Comparison of ENCODE assay signal across 9 mouse cellular contexts in the genomic region with DNA sequence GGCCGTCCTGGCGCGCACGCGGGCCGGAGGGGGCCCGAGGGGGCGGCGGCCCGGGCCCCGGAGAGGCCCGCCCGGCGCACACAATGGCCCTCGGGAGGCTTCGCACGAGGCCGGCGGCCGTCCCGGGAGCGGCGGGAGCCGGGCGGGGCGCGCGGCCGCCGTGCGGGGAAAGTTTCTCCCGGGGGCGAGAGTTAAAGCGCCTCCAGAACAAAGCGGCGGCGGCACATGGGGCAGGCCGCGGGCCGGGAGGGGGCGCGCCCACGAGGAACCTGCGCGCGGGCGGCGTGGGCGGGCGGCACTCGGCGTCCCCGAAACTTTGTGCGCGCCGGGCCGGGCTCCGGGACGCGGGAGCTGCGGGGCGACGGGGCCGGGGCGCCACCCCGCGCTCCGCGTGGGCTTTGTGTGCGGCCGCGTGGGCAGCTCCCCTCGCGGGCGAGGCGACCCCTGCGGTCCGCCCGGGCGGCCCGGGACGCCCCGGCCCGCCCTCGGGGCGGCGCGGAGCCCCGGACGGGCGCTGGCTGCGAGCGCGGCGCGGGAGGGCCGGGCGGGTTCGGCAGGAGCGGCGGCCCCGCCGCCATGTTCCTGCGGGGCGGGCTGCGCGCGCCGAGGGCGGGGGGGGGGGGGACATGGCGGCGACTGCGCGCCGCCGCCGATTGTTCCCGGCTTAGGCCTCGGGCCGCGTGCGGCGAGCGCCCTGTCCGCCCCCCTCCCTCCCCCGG. TPM values are rescaled to one million over a fixed set of nuclear protein-coding genes. Genes with fewer than 3 reads are reported as not detected.
A peak's percentile ranks its signal among the peaks of the same experiment; 100 is the strongest.
DNase-seq lines count a peak whose midpoint lies in the region; ATAC-seq and TF ChIP-seq lines count a peak whose summit lies in the region.
"Had no signal": no experiment of that assay in that cellular context is flagged by ENCODE, and none has a peak within 500 bp of the region (broad histone marks: within the 10 kb centered on the region; RNA-seq: fewer than 3 reads in every experiment).

No protein-coding gene starts in this region.

- TF ChIP-seq EP300 in MEL (IDR thresholded peaks at IDR 0.05; ENCODE audit: low read depth in 1 of 2, low read length in 2 of 2): no peak

- peak overlapping the region; percentile 95 for H3K4me2 ChIP-seq in heart, embryonic 14.5 days (ENCODE audit: low read length)

- no peak for TF ChIP-seq POLR2A in MEL (IDR thresholded peaks at IDR 0.05; ENCODE audit: control insufficient read depth in 1 of 2, insufficient read depth in 1 of 2, low read depth in 1 of 2, low read length in 2 of 2, poor library complexity in 1 of 2)

- no peak for TF ChIP-seq CTCF in MEL (IDR thresholded peaks at IDR 0.05 in 2 of 3, conservative IDR thresholded peaks at IDR 0.05 in 1 of 3; ENCODE audit: control insufficient read depth in 1 of 3, insufficient read depth in 1 of 3, low read depth in 2 of 3, low read length in 3 of 3, poor library complexity in 1 of 3, severe bottlenecking in 1 of 3)

- H3K4me3 ChIP-seq in MEL (ENCODE audit: control insufficient read depth in 1 of 2, insufficient read depth in 1 of 2, low read depth in 2 of 2, low read length in 2 of 2): peak overlapping the region; percentile 44 to 67; a peak in 3 of 4 replicates
- peak overlapping the region; percentile 93 to 99 for H3K4me3 ChIP-seq in heart, embryonic 14.5 days (ENCODE audit: control insufficient read depth in 1 of 2, insufficient read depth in 1 of 2, low read depth in 1 of 2, low read length in 2 of 2)

- peak; percentile 73 for DNase-seq in CD4-positive, CD25-positive, alpha-beta regulatory T cell, adult 2 months (ENCODE audit: low read depth, low spot score)
- DNase-seq in MEL (ENCODE audit: low read depth, low spot score) (peak; percentile 76), adipocyte (ENCODE audit: low spot score) (no peak)
- DNase-seq in embryo, embryonic 9.5 days (ENCODE audit: extremely low spot score): peak; percentile 50
- peak; percentile 53 for DNase-seq in kidney, postnatal 14 days
- DNase-seq in lung, postnatal 14 days: peak; percentile 28
- DNase-seq in spleen, adult 12 weeks (ENCODE audit: low spot score): peak; percentile 15

- TF ChIP-seq RAD21 in MEL (IDR thresholded peaks at IDR 0.05; ENCODE audit: low read depth, low read length): no peak

- peaks cover 40 to 49% of the 10 kb centered on the region in 2 experiments for H3K36me3 ChIP-seq in MEL (ENCODE audit: control insufficient read depth in 1 of 2, insufficient read depth in 2 of 2, low read length in 2 of 2)
- peaks cover 38% of the 10 kb centered on the region for H3K36me3 ChIP-seq in heart, embryonic 14.5 days (ENCODE audit: control insufficient read depth, insufficient read depth, low read length)

- H3K27me3 ChIP-seq in MEL (ENCODE audit: control insufficient read depth in 1 of 2, insufficient read depth in 2 of 2, low read length in 2 of 2): peaks cover 11 to 24% of the 10 kb centered on the region in 2 experiments
- H3K27me3 ChIP-seq in heart, embryonic 14.5 days (ENCODE audit: control insufficient read depth, insufficient read depth, low read length): no peaks in the 10 kb centered on the region

- peak overlapping the region; percentile 67 for H3K9ac ChIP-seq in MEL (ENCODE audit: control insufficient read depth, low read depth, low read length, poor library complexity, severe bottlenecking)
- H3K9ac ChIP-seq in heart, embryonic 14.5 days (ENCODE audit: low read length): peak overlapping the region; percentile 99

- peaks cover 33 to 38% of the 10 kb centered on the region in 2 experiments for H3K4me1 ChIP-seq in MEL (ENCODE audit: control insufficient read depth in 1 of 2, insufficient read depth in 2 of 2, low read length in 2 of 2)
- peaks cover 2 to 24% of the 10 kb centered on the region in 2 experiments for H3K4me1 ChIP-seq in heart, embryonic 14.5 days (ENCODE audit: control insufficient read depth in 2 of 2, insufficient read depth in 2 of 2, low read length in 2 of 2)

- WGBS in heart, embryonic 14.5 days: 1% methylated on average over 19 of the region's 126 CpGs

- peak; percentile 62 for ATAC-seq in heart, embryonic 14.5 days (ENCODE audit: insufficient number of reproducible peaks, insufficient read depth, low FRiP score, low read depth)

- H3K9me3 ChIP-seq in MEL (replicated peaks; ENCODE audit: insufficient read depth, low read length): no peaks in the 10 kb centered on the region
- no peaks in the 10 kb centered on the region for H3K9me3 ChIP-seq in heart, embryonic 14.5 days (ENCODE audit: control insufficient read depth, low read length)

- peaks cover 51% of the 10 kb centered on the region for H3K79me2 ChIP-seq in MEL (ENCODE audit: control insufficient read depth, insufficient read depth, low read length, poor library complexity)

- peak overlapping the region; percentile 78 for H3K27ac ChIP-seq in MEL (ENCODE audit: control insufficient read depth, low read depth, low read length)
- peak overlapping the region; percentile 89 to 95 for H3K27ac ChIP-seq in heart, embryonic 14.5 days (replicated peaks in 1 of 2; ENCODE audit: control insufficient read depth in 1 of 2, insufficient read depth in 1 of 2, low read depth in 2 of 2, low read length in 2 of 2)

TF ChIP-seq in MEL, 35 proteins besides CTCF, POLR2A, EP300 and RAD21:
- no peak for TF ChIP-seq GATA1 (IDR thresholded peaks at IDR 0.05; ENCODE audit: low read depth, low read length)
- no peak for TF ChIP-seq MAFK (IDR thresholded peaks at IDR 0.05; ENCODE audit: borderline replicate concordance, low read depth, low read length)
- no peak for TF ChIP-seq NELFE (IDR thresholded peaks at IDR 0.05; ENCODE audit: low read depth, low read length)
- TF ChIP-seq SIN3A (IDR thresholded peaks at IDR 0.05; ENCODE audit: low read length): no peak
- no peak for TF ChIP-seq SMC3 (IDR thresholded peaks at IDR 0.05; ENCODE audit: low read depth, low read length)
- TF ChIP-seq MAX (IDR thresholded peaks at IDR 0.05; ENCODE audit: low read length): no peak
- TF ChIP-seq TBP (IDR thresholded peaks at IDR 0.05; ENCODE audit: low read depth, low read length): no peak
- TF ChIP-seq ELF1 (IDR thresholded peaks at IDR 0.05; ENCODE audit: low read depth, low read length): no peak

RNA-seq across cellular contexts. Expression of gene Gpc5, which starts 50.5 kb away (rescaled TPM):
- not detected in 2 replicates for total RNA-seq in MEL (2012; rRNA removed)
- not detected for polyA plus RNA-seq in MEL (2012; ENCODE audit: insufficient read depth in 1 of 2, insufficient read length in 2 of 2, low read depth in 1 of 2, low replicate concordance in 2 of 2, missing spikeins in 1 of 2)
- 0.22 and 0.32 TPM in 2 replicates for polyA plus RNA-seq in heart, embryonic 14.5 days (2014; fragmentation: Nextera tagmentation; extraction: Ambion mirVana)
- total RNA-seq: gastrocnemius, postnatal 36 days had no signal
